Mouse (Mus musculus): ENCODE data around the gene Ccdc170. TPM values are rescaled to one million over a fixed set of nuclear protein-coding genes. Genes with fewer than 3 reads are reported as not detected.

Gene Ccdc170
- polyA plus RNA-seq, 1 experiment from 2014 or later: not detected

- no peak overlapping the region for H3K4me2 ChIP-seq (replicated peaks; ENCODE audit: low read depth)
- DNase-seq (ENCODE audit: low spot score): no peak
These were observed 88.5 kb downstream of the Ccdc170 start for GRCm38 (mm10) chr10:4570778-4571177.

GRCm38 (mm10) chr10:4571304-4571703 lies 89.0 kb downstream of the Ccdc170 start:
- Histone ChIP-seq H3K36me3 (ENCODE audit: control insufficient read depth, insufficient read depth, low read length) (no peaks in the 10 kb centered on the region), H3K9me3 (ENCODE audit: control insufficient read depth, low read length) (no peaks in the 10 kb centered on the region), H3K9ac (ENCODE audit: low read length) (no peak overlapping the region), H3K27me3 (ENCODE audit: control insufficient read depth, insufficient read depth, low read length) (no peaks in the 10 kb centered on the region), H3K27ac (replicated peaks) (no peak overlapping the region), H3K4me3 (ENCODE audit: low read depth, low read length) (no peak overlapping the region), H3K4me2 (replicated peaks; ENCODE audit: low read depth) (no peak overlapping the region), H3K4me1 (replicated peaks; ENCODE audit: control insufficient read depth, insufficient read depth) (no peaks in the 10 kb centered on the region)
- no peak for ATAC-seq (ENCODE audit: low FRiP score, low TSS enrichment)
- WGBS: 72% methylated on average over 4 of the region's 4 CpGs
- TF ChIP-seq EP300 (optimal IDR thresholded peaks at IDR 0.05) (no peak), CTCF (IDR thresholded peaks at IDR 0.05; ENCODE audit: low read depth) (no peak)
- DNase-seq (ENCODE audit: low spot score): no peak

More at GRCm38 (mm10) chr10:4570778-4571177, 88.5 kb downstream of the Ccdc170 start:
- no peaks in the 10 kb centered on the region for H3K4me1 ChIP-seq (replicated peaks; ENCODE audit: control insufficient read depth, insufficient read depth)
- no peak overlapping the region for H3K4me3 ChIP-seq (ENCODE audit: low read depth, low read length)
- TF ChIP-seq EP300 (optimal IDR thresholded peaks at IDR 0.05) (no peak), CTCF (IDR thresholded peaks at IDR 0.05; ENCODE audit: low read depth) (no peak)
- ATAC-seq (ENCODE audit: low FRiP score, low TSS enrichment): no peak
- no peak overlapping the region for H3K27ac ChIP-seq (replicated peaks)
- no peaks in the 10 kb centered on the region for H3K36me3 ChIP-seq (ENCODE audit: control insufficient read depth, insufficient read depth, low read length)
- H3K27me3 ChIP-seq (ENCODE audit: control insufficient read depth, insufficient read depth, low read length): no peaks in the 10 kb centered on the region
- no peak overlapping the region for H3K9ac ChIP-seq (ENCODE audit: low read length)
- no peaks in the 10 kb centered on the region for H3K9me3 ChIP-seq (ENCODE audit: control insufficient read depth, low read length)
- WGBS: 85% methylated on average over 4 of the region's 4 CpGs

- Histone ChIP-seq H3K4me2 (replicated peaks; ENCODE audit: low read depth) (no peak overlapping the region), H3K9me3 (ENCODE audit: control insufficient read depth, low read length) (no peaks in the 10 kb centered on the region), H3K4me3 (ENCODE audit: low read depth, low read length) (no peak overlapping the region), H3K27me3 (ENCODE audit: control insufficient read depth, insufficient read depth, low read length) (no peaks in the 10 kb centered on the region), H3K36me3 (ENCODE audit: control insufficient read depth, insufficient read depth, low read length) (no peaks in the 10 kb centered on the region), H3K27ac (replicated peaks) (no peak overlapping the region), H3K4me1 (replicated peaks; ENCODE audit: control insufficient read depth, insufficient read depth) (no peaks in the 10 kb centered on the region), H3K9ac (ENCODE audit: low read length) (no peak overlapping the region)
- 90% methylated on average over 5 of the region's 5 CpGs for WGBS
- ATAC-seq (ENCODE audit: low FRiP score, low TSS enrichment) (no peak), DNase-seq (ENCODE audit: low spot score) (no peak)
- TF ChIP-seq EP300 (optimal IDR thresholded peaks at IDR 0.05): no peak
- no peak for TF ChIP-seq CTCF (IDR thresholded peaks at IDR 0.05; ENCODE audit: low read depth)
These were observed 99.6 kb downstream of the Ccdc170 start for GRCm38 (mm10) chr10:4581905-4582304.

GRCm38 (mm10) chr10:4586691-4587090 lies 104.4 kb downstream of the Ccdc170 start:
- Histone ChIP-seq H3K4me2 (replicated peaks; ENCODE audit: low read depth) (no peak overlapping the region), H3K27ac (replicated peaks) (no peak overlapping the region), H3K4me1 (replicated peaks; ENCODE audit: control insufficient read depth, insufficient read depth) (no peaks in the 10 kb centered on the region), H3K27me3 (ENCODE audit: control insufficient read depth, insufficient read depth, low read length) (no peaks in the 10 kb centered on the region), H3K4me3 (ENCODE audit: low read depth, low read length) (no peak overlapping the region), H3K36me3 (ENCODE audit: control insufficient read depth, insufficient read depth, low read length) (no peaks in the 10 kb centered on the region), H3K9ac (ENCODE audit: low read length) (no peak overlapping the region), H3K9me3 (ENCODE audit: control insufficient read depth, low read length) (no peaks in the 10 kb centered on the region)
- ATAC-seq (ENCODE audit: low FRiP score, low TSS enrichment) (no peak), DNase-seq (ENCODE audit: low spot score) (no peak)
- TF ChIP-seq EP300 (optimal IDR thresholded peaks at IDR 0.05): no peak
- no peak for TF ChIP-seq CTCF (IDR thresholded peaks at IDR 0.05; ENCODE audit: low read depth)
- 75% methylated on average over 6 of the region's 6 CpGs for WGBS

GRCm38 (mm10) chr10:4589576-4589975 lies 107.3 kb downstream of the Ccdc170 start:
- 84% methylated on average over 4 of the region's 4 CpGs for WGBS
- ATAC-seq (ENCODE audit: low FRiP score, low TSS enrichment) (no peak), DNase-seq (ENCODE audit: low spot score) (no peak)
- Histone ChIP-seq H3K27me3 (ENCODE audit: control insufficient read depth, insufficient read depth, low read length) (no peaks in the 10 kb centered on the region), H3K9me3 (ENCODE audit: control insufficient read depth, low read length) (no peaks in the 10 kb centered on the region), H3K9ac (ENCODE audit: low read length) (no peak overlapping the region), H3K4me2 (replicated peaks; ENCODE audit: low read depth) (no peak overlapping the region), H3K4me1 (replicated peaks; ENCODE audit: control insufficient read depth, insufficient read depth) (no peaks in the 10 kb centered on the region), H3K4me3 (ENCODE audit: low read depth, low read length) (no peak overlapping the region), H3K36me3 (ENCODE audit: control insufficient read depth, insufficient read depth, low read length) (no peaks in the 10 kb centered on the region), H3K27ac (replicated peaks) (no peak overlapping the region)
- TF ChIP-seq CTCF (IDR thresholded peaks at IDR 0.05; ENCODE audit: low read depth): no peak
- TF ChIP-seq EP300 (optimal IDR thresholded peaks at IDR 0.05): no peak

- H3K4me1 ChIP-seq (replicated peaks; ENCODE audit: control insufficient read depth, insufficient read depth): no peaks in the 10 kb centered on the region
- H3K36me3 ChIP-seq (ENCODE audit: control insufficient read depth, insufficient read depth, low read length): no peaks in the 10 kb centered on the region
- no peak overlapping the region for H3K9ac ChIP-seq (ENCODE audit: low read length)
- no peak overlapping the region for H3K4me3 ChIP-seq (ENCODE audit: low read depth, low read length)
- TF ChIP-seq CTCF (IDR thresholded peaks at IDR 0.05; ENCODE audit: low read depth) (no peak), EP300 (optimal IDR thresholded peaks at IDR 0.05) (no peak)
- H3K27me3 ChIP-seq (ENCODE audit: control insufficient read depth, insufficient read depth, low read length): no peaks in the 10 kb centered on the region
- WGBS: 64% methylated on average over 8 of the region's 8 CpGs
- no peak overlapping the region for H3K4me2 ChIP-seq (replicated peaks; ENCODE audit: low read depth)
- DNase-seq (ENCODE audit: low spot score) (no peak), ATAC-seq (ENCODE audit: low FRiP score, low TSS enrichment) (no peak)
- H3K27ac ChIP-seq (replicated peaks): no peak overlapping the region
- H3K9me3 ChIP-seq (ENCODE audit: control insufficient read depth, low read length): no peaks in the 10 kb centered on the region
These were observed 108.7 kb downstream of the Ccdc170 start for GRCm38 (mm10) chr10:4590956-4591355.

All from stomach, postnatal 0 days (tissue).